Mouse (Mus musculus): ENCODE measurements at regions not wholly inside any gene's neighbourhood (a gene's known extent, or its start where the extent isn't known, plus 50 kb on each side); places are given as distances from the start of the nearest gene placed in this dataset.

DNA sequence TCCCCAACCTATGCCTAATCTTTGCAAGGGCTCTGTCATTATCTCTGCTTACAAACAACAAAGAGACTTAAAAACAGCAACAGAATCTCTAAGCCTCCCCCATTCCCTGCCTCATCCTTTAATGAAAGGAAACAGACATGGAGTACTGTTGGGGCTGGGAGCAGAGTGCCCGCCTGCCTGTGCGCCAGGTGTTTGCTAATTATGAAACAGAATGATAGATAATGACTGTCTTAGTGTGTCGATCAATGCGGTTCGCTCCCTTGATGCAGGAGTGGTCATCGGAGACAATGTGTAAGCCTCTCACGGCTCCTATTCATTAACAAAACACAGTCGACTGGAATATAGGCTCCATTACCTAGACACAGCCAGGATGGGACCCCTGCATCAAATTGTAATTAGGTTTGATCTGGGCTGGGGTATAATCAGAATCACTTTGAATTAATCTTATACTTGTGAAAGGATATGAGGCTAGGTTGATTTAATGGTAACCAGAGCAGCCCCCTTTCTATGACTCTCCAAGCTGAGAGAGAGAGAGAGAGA lies 77.3 kb upstream of the Hnrnpk start:
- no peak overlapping the region for H3K4me3 ChIP-seq (ENCODE audit: low read depth, low read length)
- no peaks in the 10 kb centered on the region for H3K36me3 ChIP-seq (ENCODE audit: control insufficient read depth, insufficient read depth)
- H3K9ac ChIP-seq (ENCODE audit: low read depth, low read length), result no peak overlapping the region
- H3K27me3 ChIP-seq (replicated peaks; ENCODE audit: control insufficient read depth, insufficient read depth, low read length), result no peaks in the 10 kb centered on the region
- no peak overlapping the region for H3K4me2 ChIP-seq (replicated peaks; ENCODE audit: low read depth)
- no peak for TF ChIP-seq CTCF (IDR thresholded peaks at IDR 0.05; ENCODE audit: low read depth)
- H3K4me1 ChIP-seq (replicated peaks; ENCODE audit: control insufficient read depth, insufficient read depth, low read length), result no peaks in the 10 kb centered on the region
- WGBS, result 85% methylated on average over 8 of the region's 8 CpGs
- ATAC-seq, result no peak
- no peaks in the 10 kb centered on the region for H3K9me3 ChIP-seq (ENCODE audit: control insufficient read depth)
- H3K27ac ChIP-seq (ENCODE audit: low read depth, low read length), result no peak overlapping the region

DNA sequence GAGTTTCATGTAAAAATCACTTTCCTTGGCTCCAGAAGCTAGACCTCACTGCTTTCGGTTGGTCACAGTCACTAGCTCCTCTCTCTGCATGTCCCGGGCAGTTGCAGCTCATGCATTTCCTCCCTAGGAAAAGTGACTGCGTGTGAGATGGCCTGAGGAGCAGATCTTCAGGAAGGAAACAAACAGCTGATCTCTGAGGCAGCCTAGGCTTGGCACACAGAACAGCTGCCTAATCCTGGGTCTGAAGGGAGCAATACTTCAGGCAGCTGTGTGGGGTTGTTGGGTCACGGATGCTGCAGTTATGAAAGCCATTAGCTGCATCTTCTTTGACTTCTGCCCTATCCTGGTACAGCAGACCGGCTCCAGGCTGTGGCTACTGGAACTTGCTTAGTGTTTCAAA lies 75.3 kb upstream of the Hnrnpk start:
- WGBS, result 63% methylated on average over 5 of the region's 5 CpGs
- Histone ChIP-seq H3K27me3 (replicated peaks; ENCODE audit: control insufficient read depth, insufficient read depth, low read length) (no peaks in the 10 kb centered on the region), H3K9me3 (ENCODE audit: control insufficient read depth) (no peaks in the 10 kb centered on the region), H3K27ac (ENCODE audit: low read depth, low read length) (no peak overlapping the region), H3K36me3 (ENCODE audit: control insufficient read depth, insufficient read depth) (no peaks in the 10 kb centered on the region), H3K4me2 (replicated peaks; ENCODE audit: low read depth) (no peak overlapping the region), H3K4me1 (replicated peaks; ENCODE audit: control insufficient read depth, insufficient read depth, low read length) (no peaks in the 10 kb centered on the region), H3K9ac (ENCODE audit: low read depth, low read length) (no peak overlapping the region), H3K4me3 (ENCODE audit: low read depth, low read length) (no peak overlapping the region)
- no peak for TF ChIP-seq CTCF (IDR thresholded peaks at IDR 0.05; ENCODE audit: low read depth)
- ATAC-seq, result no peak

DNA sequence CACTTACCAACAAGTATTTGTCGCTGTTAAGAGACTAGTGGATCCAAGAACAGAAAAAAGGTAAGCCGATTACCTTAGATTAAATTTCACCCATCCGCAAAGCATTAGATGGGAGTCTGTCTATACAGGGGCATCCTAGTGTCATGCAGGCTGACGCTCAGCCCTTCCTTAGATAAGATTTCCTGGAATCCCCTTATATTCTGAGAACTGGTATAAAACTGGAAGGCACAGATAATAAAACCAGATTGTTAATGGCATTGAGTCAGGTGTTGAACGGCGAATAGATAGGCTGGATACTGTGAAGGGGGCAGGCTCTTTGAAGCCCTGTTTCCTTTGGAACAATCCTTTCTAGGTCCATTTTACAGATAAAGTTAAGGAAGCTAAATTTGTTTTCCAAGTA lies 74.1 kb upstream of the Hnrnpk start:
- TF ChIP-seq CTCF (IDR thresholded peaks at IDR 0.05; ENCODE audit: low read depth), result no peak
- no peak overlapping the region for H3K4me3 ChIP-seq (ENCODE audit: low read depth, low read length)
- ATAC-seq, result no peak
- no peaks in the 10 kb centered on the region for H3K4me1 ChIP-seq (replicated peaks; ENCODE audit: control insufficient read depth, insufficient read depth, low read length)
- H3K27ac ChIP-seq (ENCODE audit: low read depth, low read length), result no peak overlapping the region
- 84% methylated on average over 6 of the region's 6 CpGs for WGBS
- peaks cover 7% of the 10 kb centered on the region; the same call in 1 of the 2 replicates for H3K27me3 ChIP-seq (replicated peaks; ENCODE audit: control insufficient read depth, insufficient read depth, low read length)
- no peaks in the 10 kb centered on the region for H3K9me3 ChIP-seq (ENCODE audit: control insufficient read depth)
- no peaks in the 10 kb centered on the region for H3K36me3 ChIP-seq (ENCODE audit: control insufficient read depth, insufficient read depth)
- H3K9ac ChIP-seq (ENCODE audit: low read depth, low read length), result no peak overlapping the region
- H3K4me2 ChIP-seq (replicated peaks; ENCODE audit: low read depth), result no peak overlapping the region

DNA sequence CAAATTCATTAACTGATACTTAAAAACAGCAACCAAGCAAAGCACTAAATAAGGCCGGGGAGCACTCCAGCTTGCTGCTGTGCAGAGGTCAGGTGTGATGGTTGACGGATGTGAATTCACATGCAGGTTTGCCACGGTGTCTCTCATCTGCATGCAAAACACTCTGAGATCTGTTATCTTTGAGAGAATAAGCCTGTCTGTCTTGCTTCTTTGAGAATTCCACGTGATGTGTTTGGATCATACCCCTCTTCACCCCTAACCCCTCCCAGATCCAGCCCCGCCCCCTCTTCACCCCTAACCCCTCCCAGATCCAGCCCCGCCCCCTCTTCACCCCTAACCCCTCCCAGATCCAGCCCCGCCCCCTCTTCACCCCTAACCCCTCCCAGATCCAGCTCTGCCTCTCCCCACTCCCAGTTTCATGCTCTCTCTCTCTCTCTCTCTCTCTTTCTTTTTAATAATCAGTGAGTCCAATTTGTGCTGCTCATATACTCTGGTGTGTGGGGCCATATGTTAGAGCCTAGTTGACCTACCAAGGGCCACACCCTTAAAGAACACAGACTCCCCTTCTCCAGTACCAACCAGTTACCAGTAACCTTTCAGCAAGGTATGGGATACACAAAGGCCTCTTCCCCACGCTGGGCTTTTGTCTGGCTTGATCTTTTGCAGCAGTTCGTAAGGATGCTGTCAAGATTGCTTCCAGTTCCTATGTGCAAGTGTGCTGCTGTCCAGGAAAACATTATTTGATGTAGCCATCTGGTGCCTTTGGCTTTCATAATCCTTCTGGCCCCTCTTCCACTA lies 73.1 kb upstream of the Hnrnpk start:
- Histone ChIP-seq H3K4me3 (ENCODE audit: low read depth, low read length) (no peak overlapping the region), H3K27ac (ENCODE audit: low read depth, low read length) (no peak overlapping the region), H3K36me3 (ENCODE audit: control insufficient read depth, insufficient read depth) (no peaks in the 10 kb centered on the region), H3K4me2 (replicated peaks; ENCODE audit: low read depth) (no peak overlapping the region), H3K27me3 (replicated peaks; ENCODE audit: control insufficient read depth, insufficient read depth, low read length) (peaks cover 15% of the 10 kb centered on the region; the same call in 1 of the 2 replicates), H3K4me1 (replicated peaks; ENCODE audit: control insufficient read depth, insufficient read depth, low read length) (0 out of 2 replicates have a peak, but pooled peaks cover 3% of the 10 kb centered on the region), H3K9ac (ENCODE audit: low read depth, low read length) (no peak overlapping the region), H3K9me3 (ENCODE audit: control insufficient read depth) (no peaks in the 10 kb centered on the region)
- no peak for ATAC-seq
- WGBS, result 48% methylated on average over 8 of the region's 9 CpGs
- no peak for TF ChIP-seq CTCF (IDR thresholded peaks at IDR 0.05; ENCODE audit: low read depth)

DNA sequence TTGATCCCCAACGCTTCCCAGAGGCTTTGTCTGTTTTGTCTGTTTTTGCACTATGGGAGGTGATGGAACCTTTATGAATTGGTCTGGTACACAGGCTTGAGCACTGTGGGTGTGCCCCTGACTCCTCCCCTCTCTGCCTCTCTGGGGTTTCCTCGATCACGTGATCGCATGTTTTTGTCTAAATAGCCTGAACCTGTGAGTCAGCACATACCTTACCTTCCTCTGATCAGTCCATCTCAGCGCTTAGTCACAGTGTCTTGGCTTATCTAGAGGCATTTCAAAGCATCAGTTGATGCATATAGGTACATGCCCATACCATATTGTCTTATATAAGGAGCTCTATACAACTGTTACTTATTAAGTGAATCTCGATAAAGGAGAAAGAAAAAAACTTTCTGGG lies 72.4 kb upstream of the Hnrnpk start:
- 34% methylated on average over 6 of the region's 6 CpGs for WGBS
- Histone ChIP-seq H3K4me3 (ENCODE audit: low read depth, low read length) (no peak overlapping the region), H3K27me3 (replicated peaks; ENCODE audit: control insufficient read depth, insufficient read depth, low read length) (peaks cover 19% of the 10 kb centered on the region; the same call in 1 of the 2 replicates), H3K4me2 (replicated peaks; ENCODE audit: low read depth) (no peak overlapping the region), H3K27ac (ENCODE audit: low read depth, low read length) (no peak overlapping the region), H3K36me3 (ENCODE audit: control insufficient read depth, insufficient read depth) (no peaks in the 10 kb centered on the region), H3K4me1 (replicated peaks; ENCODE audit: control insufficient read depth, insufficient read depth, low read length) (0 out of 2 replicates have a peak, but pooled peaks cover 3% of the 10 kb centered on the region), H3K9ac (ENCODE audit: low read depth, low read length) (no peak overlapping the region), H3K9me3 (ENCODE audit: control insufficient read depth) (no peaks in the 10 kb centered on the region)
- no peak for ATAC-seq
- no peak for TF ChIP-seq CTCF (IDR thresholded peaks at IDR 0.05; ENCODE audit: low read depth)

DNA sequence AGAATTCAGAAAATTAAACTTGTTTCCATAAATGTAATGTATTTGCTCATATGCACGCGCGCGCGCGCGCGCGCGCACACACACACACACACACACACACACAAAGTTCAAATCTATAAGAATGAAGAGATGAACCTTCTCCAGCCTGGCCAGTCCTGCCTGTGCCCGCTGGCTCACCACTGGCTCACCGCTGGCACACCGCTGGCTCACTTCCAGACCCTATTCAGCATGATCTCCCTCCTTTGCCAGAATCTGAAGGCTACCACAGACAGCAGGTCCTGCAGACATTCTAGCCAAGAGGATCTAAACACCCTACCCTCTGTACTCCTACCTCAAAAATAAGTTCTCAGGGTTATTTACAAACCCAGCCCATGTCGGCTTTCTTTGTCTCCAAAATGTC lies 69.3 kb upstream of the Hnrnpk start:
- Histone ChIP-seq H3K27ac (ENCODE audit: low read depth, low read length) (no peak overlapping the region), H3K9me3 (ENCODE audit: control insufficient read depth) (no peaks in the 10 kb centered on the region), H3K4me2 (replicated peaks; ENCODE audit: low read depth) (no peak overlapping the region), H3K4me1 (replicated peaks; ENCODE audit: control insufficient read depth, insufficient read depth, low read length) (0 out of 2 replicates have a peak, but pooled peaks cover 7% of the 10 kb centered on the region), H3K4me3 (ENCODE audit: low read depth, low read length) (no peak overlapping the region), H3K27me3 (replicated peaks; ENCODE audit: control insufficient read depth, insufficient read depth, low read length) (peaks cover 19% of the 10 kb centered on the region; the same call in 1 of the 2 replicates), H3K9ac (ENCODE audit: low read depth, low read length) (no peak overlapping the region), H3K36me3 (ENCODE audit: control insufficient read depth, insufficient read depth) (no peaks in the 10 kb centered on the region)
- no peak for TF ChIP-seq CTCF (IDR thresholded peaks at IDR 0.05; ENCODE audit: low read depth)
- no peak for ATAC-seq
- 73% methylated on average over 14 of the region's 14 CpGs for WGBS

Data from intestine, postnatal 0 days (tissue).